Mouse (Mus musculus): ENCODE measurements at regions not wholly inside any gene's neighbourhood (a gene's known extent, or its start where the extent isn't known, plus 50 kb on each side); places are given as distances from the start of the nearest gene placed in this dataset.
A peak's percentile ranks its signal among the peaks of the same experiment; 100 is the strongest.

DNA sequence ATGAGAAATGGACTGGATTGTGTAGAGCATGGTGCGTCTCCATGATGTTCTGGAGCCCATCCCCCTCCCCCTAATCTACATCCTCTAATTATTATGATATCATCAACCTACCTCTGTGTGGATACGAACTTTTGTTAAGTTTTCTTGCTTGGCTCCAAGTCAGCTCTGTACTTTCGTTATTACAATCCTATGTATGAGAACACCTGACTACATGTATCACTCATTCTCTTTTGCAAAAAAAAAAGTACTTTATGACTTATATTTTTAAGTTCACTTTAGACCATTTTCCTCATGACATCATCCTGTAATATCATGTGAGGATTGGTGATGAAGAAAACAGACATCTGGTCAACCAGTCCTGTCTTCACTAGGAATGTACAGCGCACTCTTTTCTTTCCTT lies 175.7 kb upstream of the Sulf2 start:
- Histone ChIP-seq H3K27ac (no peak overlapping the region), H3K27me3 (no peaks in the 10 kb centered on the region), H3K4me3 (replicated peaks) (no peak overlapping the region), H3K36me3 (no peaks in the 10 kb centered on the region), H3K4me2 (no peak overlapping the region), H3K4me1 (peaks cover 49% of the 10 kb centered on the region), H3K9me3 (replicated peaks) (no peaks in the 10 kb centered on the region), H3K9ac (no peak overlapping the region)
- no peak for ATAC-seq (replicated peaks; ENCODE audit: low FRiP score)
- 88% methylated on average over 4 of the region's 4 CpGs for WGBS

DNA sequence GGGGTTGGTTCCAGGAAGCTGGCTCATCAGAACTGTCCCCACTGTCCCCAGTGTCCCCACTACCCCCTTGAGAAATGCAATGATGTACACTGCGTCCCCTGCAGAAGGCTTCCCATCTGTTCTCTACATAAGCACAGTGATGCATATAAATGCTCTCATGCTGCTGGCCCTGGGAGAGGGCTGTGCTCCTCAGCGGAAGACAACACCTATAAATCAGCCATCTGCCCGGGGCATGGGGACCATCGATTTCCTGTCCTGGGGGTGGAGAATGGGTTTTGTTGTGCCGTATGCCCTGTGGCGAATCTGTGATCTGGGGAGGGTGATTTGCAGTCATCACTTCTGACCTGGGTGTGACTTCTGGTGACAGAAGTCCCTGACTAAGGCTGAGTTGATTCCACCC lies 174.9 kb upstream of the Sulf2 start:
- Histone ChIP-seq H3K9ac (no peak overlapping the region), H3K27ac (peak overlapping the region; percentile 37; the same call in 1 of the 2 replicates), H3K36me3 (no peaks in the 10 kb centered on the region), H3K9me3 (replicated peaks) (no peaks in the 10 kb centered on the region), H3K4me3 (replicated peaks) (no peak overlapping the region), H3K4me1 (peaks cover 57% of the 10 kb centered on the region), H3K4me2 (peak overlapping the region; percentile 21; the same call in 1 of the 2 replicates), H3K27me3 (no peaks in the 10 kb centered on the region)
- peak; percentile 50; the same call in 1 of the 2 replicates for ATAC-seq (replicated peaks; ENCODE audit: low FRiP score)
- 5% methylated on average over 6 of the region's 6 CpGs for WGBS

DNA sequence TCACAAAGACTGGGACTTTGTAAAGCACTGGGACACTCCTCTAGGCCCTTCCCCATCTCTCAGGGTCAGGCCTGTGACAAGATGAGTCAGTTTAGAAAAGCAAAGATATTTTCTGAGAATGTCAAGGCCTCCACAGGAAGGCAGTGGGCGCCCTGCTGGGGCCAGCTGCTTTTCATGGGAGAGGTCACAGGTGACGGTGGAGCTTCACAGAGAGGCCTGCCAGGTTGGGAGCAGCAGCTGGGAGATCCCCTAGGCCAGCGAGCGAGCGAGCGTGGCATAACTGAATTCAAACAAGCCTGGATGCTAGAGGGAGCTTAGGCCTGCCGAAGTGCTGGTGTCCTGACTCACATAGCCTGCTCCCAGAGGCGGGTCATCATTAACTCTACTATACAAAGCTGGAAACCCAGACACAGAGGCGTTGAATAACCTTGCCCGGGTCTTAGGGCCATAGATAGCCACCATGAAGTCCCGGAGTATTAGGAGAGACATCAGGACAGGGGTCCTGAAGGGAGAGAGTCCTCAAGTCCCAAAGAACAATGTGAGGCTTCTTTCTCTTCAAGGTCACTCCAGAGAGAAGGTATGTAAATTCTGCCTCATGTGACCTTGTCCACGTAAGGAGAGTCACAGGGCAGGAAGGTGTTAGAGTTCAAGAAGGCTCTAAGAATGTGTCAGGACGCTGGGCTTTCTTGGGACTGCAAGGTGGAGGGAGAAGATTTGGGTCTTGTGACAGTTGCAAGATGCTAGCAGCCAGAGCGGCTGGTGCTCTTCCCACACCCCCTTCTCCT lies 174.3 kb upstream of the Sulf2 start:
- Histone ChIP-seq H3K4me2 (no peak overlapping the region), H3K27ac (peak overlapping the region; percentile 33), H3K4me3 (replicated peaks) (no peak overlapping the region), H3K4me1 (peaks cover 61% of the 10 kb centered on the region), H3K9me3 (replicated peaks) (no peaks in the 10 kb centered on the region), H3K36me3 (no peaks in the 10 kb centered on the region), H3K9ac (no peak overlapping the region), H3K27me3 (no peaks in the 10 kb centered on the region)
- WGBS = 43% methylated on average over 14 of the region's 14 CpGs
- no peak for ATAC-seq (replicated peaks; ENCODE audit: low FRiP score)

DNA sequence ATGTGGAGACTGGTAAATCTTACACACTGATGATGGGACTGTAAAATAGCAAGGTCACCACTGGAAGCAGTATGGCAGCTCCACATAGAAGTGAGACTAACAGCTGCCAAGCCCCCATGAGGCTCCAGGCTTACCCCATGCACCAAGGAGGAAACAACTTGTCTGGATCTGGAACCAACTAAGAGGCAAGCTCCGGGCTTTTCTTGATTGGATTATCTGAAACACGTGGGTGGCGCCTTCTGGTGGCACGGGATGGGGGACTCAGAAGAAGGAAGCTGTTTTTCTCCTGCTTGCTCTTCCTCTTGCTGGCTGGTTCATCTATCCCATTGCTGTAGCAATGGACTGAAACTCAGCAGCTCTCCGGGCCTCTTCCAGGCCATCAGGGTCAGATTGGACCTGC lies 171.5 kb upstream of the Sulf2 start:
- Histone ChIP-seq H3K4me1 (peaks cover 61% of the 10 kb centered on the region), H3K4me2 (no peak overlapping the region), H3K36me3 (no peaks in the 10 kb centered on the region), H3K27ac (no peak overlapping the region), H3K4me3 (replicated peaks) (no peak overlapping the region), H3K27me3 (no peaks in the 10 kb centered on the region), H3K9me3 (replicated peaks) (no peaks in the 10 kb centered on the region), H3K9ac (no peak overlapping the region)
- 87% methylated on average over 5 of the region's 5 CpGs for WGBS
- ATAC-seq (replicated peaks; ENCODE audit: low FRiP score) = no peak

DNA sequence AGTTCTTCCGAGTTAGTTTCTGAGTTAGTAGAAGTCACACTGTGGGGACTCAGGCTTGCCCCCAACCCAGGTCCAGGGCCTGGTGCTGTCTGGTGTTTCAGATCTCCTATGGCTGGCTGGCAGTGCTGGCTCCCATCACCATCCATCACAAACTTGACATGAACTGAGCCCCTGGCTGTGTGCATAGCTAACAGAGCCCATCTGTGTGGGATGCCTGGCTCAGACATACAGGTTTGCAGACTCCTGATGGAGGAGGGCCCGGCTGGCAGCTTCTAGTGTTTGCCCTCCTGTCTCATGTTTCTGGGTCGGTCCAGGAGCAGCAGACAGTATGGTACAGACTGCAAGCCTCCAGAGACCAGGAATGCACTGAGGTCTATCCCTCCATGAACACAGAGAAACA lies 169.5 kb upstream of the Sulf2 start:
- no peak overlapping the region for H3K9ac ChIP-seq
- H3K9me3 ChIP-seq (replicated peaks) = no peaks in the 10 kb centered on the region

DNA sequence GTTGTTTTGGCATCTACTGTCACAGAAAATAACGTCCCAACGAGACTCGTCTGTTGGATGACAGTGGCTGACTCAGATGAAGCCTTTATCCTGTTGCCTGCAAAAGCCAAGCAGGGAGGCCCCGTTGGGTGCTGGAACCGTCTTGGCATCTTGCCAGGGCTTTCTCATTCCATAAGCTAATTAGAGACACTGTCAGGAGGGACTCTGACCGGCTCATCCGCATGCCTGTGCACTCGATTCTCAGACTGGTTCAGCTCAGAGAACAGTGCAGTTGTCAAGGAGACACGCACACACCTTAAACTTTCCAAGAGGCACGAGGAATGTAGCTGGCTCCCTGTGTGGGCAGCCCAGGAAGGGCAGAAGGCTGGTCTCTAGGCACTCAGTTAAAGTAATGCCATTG lies 169.0 kb upstream of the Sulf2 start:
- no peak overlapping the region for H3K4me3 ChIP-seq (replicated peaks)
- 20% methylated on average over 10 of the region's 10 CpGs for WGBS
- H3K9ac ChIP-seq = no peak overlapping the region
- H3K9me3 ChIP-seq (replicated peaks) = no peaks in the 10 kb centered on the region
- H3K27ac ChIP-seq = peak overlapping the region; percentile 72
- ATAC-seq (replicated peaks; ENCODE audit: low FRiP score) = peak; percentile 81
- H3K4me1 ChIP-seq = peaks cover 58% of the 10 kb centered on the region
- H3K4me2 ChIP-seq = no peak overlapping the region
- no peaks in the 10 kb centered on the region for H3K36me3 ChIP-seq
- H3K27me3 ChIP-seq = no peaks in the 10 kb centered on the region

More for the DNA sequence above, 169.5 kb upstream of the Sulf2 start:
- H3K4me3 ChIP-seq (replicated peaks) = no peak overlapping the region
- peaks cover 63% of the 10 kb centered on the region for H3K4me1 ChIP-seq
- peak overlapping the region; percentile 72 for H3K27ac ChIP-seq
- WGBS = 31% methylated on average over 3 of the region's 3 CpGs
- H3K27me3 ChIP-seq = no peaks in the 10 kb centered on the region
- no peaks in the 10 kb centered on the region for H3K36me3 ChIP-seq
- ATAC-seq (replicated peaks; ENCODE audit: low FRiP score) = peak; percentile 78
- H3K4me2 ChIP-seq = no peak overlapping the region

DNA sequence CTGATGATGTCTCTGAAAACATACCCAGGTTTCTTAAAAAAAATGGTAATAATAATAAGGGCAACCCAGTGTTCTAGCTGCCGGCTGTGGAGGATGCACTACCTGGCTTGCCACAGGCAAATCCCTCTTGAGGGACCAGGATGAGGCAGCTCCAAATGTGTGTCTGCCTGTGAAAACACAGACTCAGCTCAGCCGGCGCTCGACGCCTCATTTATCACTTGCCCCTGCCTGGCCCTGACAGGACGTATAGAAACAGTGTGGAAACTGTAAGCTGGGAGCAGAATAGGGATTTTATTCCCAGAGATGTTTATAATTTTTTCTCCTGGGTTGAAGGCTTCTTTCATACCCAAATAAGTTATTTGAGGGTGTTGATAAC lies 167.2 kb upstream of the Sulf2 start:
- 29% methylated on average over 6 of the region's 6 CpGs for WGBS
- Histone ChIP-seq H3K9me3 (replicated peaks) (no peaks in the 10 kb centered on the region), H3K36me3 (no peaks in the 10 kb centered on the region), H3K27me3 (no peaks in the 10 kb centered on the region), H3K9ac (no peak overlapping the region), H3K4me1 (peaks cover 49% of the 10 kb centered on the region), H3K4me3 (replicated peaks) (no peak overlapping the region), H3K4me2 (no peak overlapping the region), H3K27ac (no peak overlapping the region)
- no peak for ATAC-seq (replicated peaks; ENCODE audit: low FRiP score)

DNA sequence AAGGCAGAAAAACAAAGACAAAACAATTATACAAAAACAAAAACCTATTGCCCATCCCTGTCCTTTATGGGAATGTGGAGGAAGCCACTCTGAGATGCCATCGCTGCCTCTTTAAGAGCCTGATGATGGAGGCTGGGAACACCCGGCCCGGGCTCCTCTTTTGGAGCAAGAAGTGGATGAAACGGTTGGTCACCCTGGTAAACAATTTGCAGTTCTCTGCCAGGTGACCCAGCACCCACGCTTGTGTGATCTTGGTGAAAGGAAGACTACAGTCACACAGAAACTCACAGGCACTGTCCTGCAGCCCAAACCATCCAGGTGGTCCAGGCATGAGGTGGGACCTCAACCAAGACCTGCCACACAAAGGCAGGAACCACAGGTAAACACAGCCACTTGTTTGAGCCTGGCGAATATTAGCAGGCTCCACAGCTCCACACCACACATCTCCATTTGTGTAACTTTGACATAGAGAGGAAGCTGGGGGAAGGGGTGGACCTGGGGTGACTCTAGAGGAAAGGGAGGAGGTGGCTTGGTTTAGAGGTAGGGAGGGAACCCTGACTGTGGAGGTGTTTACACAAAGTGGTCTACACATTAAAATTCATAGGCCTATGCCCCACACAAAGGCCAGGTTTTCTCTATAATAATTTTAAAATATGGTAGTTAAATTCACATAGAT lies 166.7 kb upstream of the Sulf2 start:
- no peak for ATAC-seq (replicated peaks; ENCODE audit: low FRiP score)
- no peaks in the 10 kb centered on the region for H3K36me3 ChIP-seq
- no peak overlapping the region for H3K9ac ChIP-seq
- no peak overlapping the region for H3K27ac ChIP-seq
- H3K27me3 ChIP-seq = no peaks in the 10 kb centered on the region
- WGBS = 49% methylated on average over 6 of the region's 6 CpGs
- H3K4me3 ChIP-seq (replicated peaks) = no peak overlapping the region
- H3K9me3 ChIP-seq (replicated peaks) = no peaks in the 10 kb centered on the region
- H3K4me2 ChIP-seq = no peak overlapping the region
- H3K4me1 ChIP-seq = peaks cover 49% of the 10 kb centered on the region

DNA sequence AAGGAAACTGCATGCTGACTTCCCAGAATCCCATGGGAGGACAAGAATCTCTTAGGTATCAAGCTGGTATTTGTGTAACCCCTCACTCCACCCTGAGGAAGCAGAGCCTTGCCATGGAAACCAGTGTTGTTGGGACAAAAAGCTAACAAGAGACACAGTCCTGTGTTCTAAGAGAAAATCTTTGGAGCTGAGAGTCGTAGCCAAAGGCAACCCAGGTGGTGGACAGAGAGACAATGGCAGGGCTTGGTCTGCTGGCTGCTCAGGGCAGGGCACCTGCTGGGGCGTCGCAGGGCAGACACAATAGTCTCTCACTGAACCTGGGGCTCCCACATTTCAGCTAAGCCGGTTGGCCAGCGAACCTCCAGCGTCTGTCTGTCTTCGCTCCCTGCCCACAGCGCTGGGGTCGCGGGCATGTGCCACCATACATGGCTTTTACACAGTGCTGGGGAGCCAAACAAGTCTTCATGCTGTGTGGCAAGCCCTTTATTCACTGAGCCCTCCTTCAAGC lies 161.0 kb upstream of the Sulf2 start:
- Histone ChIP-seq H3K27me3 (no peaks in the 10 kb centered on the region), H3K4me3 (replicated peaks) (no peak overlapping the region), H3K9ac (no peak overlapping the region), H3K27ac (no peak overlapping the region), H3K36me3 (no peaks in the 10 kb centered on the region), H3K4me1 (peaks cover 12% of the 10 kb centered on the region; the same call in 1 of the 2 replicates), H3K4me2 (no peak overlapping the region), H3K9me3 (replicated peaks) (no peaks in the 10 kb centered on the region)
- WGBS = 47% methylated on average over 10 of the region's 10 CpGs
- ATAC-seq (replicated peaks; ENCODE audit: low FRiP score) = no peak

DNA sequence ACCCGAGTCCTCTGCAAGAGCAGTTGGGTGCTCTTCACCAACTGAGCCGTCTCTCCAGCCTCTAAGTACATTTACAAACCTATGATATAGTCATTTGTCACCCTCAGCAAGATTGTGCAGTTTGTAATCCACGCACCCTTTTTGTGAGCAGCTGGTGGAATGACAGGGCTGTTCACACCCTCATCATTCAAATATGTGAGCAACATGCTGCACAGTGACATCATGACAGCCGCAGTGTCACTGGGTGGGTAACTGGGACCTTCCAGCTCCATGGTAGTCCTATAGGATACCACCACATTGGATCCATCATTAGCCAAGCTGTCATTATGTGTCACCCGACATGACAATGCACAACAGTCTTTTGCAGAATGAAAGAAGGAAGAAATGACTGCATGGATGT lies 155.0 kb upstream of the Sulf2 start:
- no peak overlapping the region for H3K4me2 ChIP-seq
- peaks cover 9% of the 10 kb centered on the region for H3K4me1 ChIP-seq
- no peaks in the 10 kb centered on the region for H3K9me3 ChIP-seq (replicated peaks)
- H3K4me3 ChIP-seq (replicated peaks) = no peak overlapping the region
- no peak for ATAC-seq (replicated peaks; ENCODE audit: low FRiP score)
- WGBS = 79% methylated on average over 5 of the region's 5 CpGs
- no peak overlapping the region for H3K9ac ChIP-seq
- no peaks in the 10 kb centered on the region for H3K27me3 ChIP-seq
- H3K36me3 ChIP-seq = no peaks in the 10 kb centered on the region
- H3K27ac ChIP-seq = no peak overlapping the region

DNA sequence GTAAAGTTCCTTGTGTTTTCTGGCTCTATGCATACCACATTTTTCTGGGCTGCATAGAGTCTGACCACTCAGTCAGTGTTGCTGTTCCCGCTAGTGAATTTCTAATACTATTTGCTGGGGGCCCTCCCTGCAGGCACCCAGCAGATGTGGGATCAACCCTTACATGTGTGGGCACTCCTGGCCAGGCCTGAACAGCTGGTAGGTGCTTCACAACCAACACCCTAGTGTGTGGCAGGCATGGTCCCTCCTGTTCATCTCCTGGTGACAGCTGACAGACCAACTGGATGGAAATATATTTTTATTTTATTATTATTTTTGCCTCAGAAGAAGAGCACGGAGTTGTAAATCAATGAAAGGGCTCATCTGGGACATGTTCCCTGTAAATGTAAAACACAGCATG lies 154.4 kb upstream of the Sulf2 start:
- H3K4me2 ChIP-seq = no peak overlapping the region
- no peak overlapping the region for H3K4me3 ChIP-seq (replicated peaks)
- H3K4me1 ChIP-seq = peaks cover 14% of the 10 kb centered on the region
- no peaks in the 10 kb centered on the region for H3K27me3 ChIP-seq
- H3K27ac ChIP-seq = no peak overlapping the region
- H3K9me3 ChIP-seq (replicated peaks) = no peaks in the 10 kb centered on the region
- no peak for ATAC-seq (replicated peaks; ENCODE audit: low FRiP score)
- no peaks in the 10 kb centered on the region for H3K36me3 ChIP-seq
- H3K9ac ChIP-seq = no peak overlapping the region
- WGBS = 92% methylated on average over 2 of the region's 2 CpGs

DNA sequence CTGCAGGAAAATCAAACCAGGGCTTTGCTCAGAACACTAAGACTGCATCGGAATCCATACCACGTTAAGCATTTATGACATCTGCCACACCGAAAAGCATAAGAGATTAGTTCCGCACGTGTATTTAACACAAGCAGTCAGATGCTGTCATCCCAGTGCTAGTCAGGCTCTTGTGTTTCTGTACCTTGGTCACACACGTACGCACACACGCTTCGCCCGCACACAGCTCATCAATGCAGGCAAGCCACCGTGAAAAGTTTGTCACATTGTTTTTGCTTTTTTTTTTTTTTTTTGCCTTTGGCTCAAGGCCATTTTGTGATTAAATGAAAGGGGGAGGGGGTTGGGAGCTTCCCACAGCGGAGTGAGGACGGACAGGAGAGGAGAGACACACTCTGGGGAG lies 152.1 kb upstream of the Sulf2 start:
- Histone ChIP-seq H3K4me3 (replicated peaks) (no peak overlapping the region), H3K27ac (no peak overlapping the region), H3K36me3 (no peaks in the 10 kb centered on the region), H3K4me1 (peaks cover 14% of the 10 kb centered on the region), H3K27me3 (no peaks in the 10 kb centered on the region), H3K4me2 (no peak overlapping the region), H3K9me3 (replicated peaks) (no peaks in the 10 kb centered on the region), H3K9ac (no peak overlapping the region)
- ATAC-seq (replicated peaks; ENCODE audit: low FRiP score) = no peak
- 65% methylated on average over 13 of the region's 13 CpGs for whole genome bisulfite sequencing

Data from kidney, embryonic 15.5 days (tissue).